Mouse (Mus musculus) heart, embryonic 11.5 days (tissue): Measurements from ENCODE around the gene Bbs5. TPM values are rescaled to one million over a fixed set of nuclear protein-coding genes. Genes with fewer than 3 reads are reported as not detected.
"Not testable (repeated sequence)": the region's sequence is repeated elsewhere in the genome, so short reads cannot be mapped to it uniquely, and the experiment has no call there.

Source experiments
- ATAC-seq: fragments of 200-750 bp; cut with Nextera tagmentation; replicated peaks from 2 replicates; pipeline ENCODE4 v1.8.0; 2017; ENCODE audit warnings: moderate library complexity; ENCODE audit not compliant: insufficient number of reproducible peaks, low FRiP score, low TSS enrichment
- H3K27ac ChIP-seq: fragments of 300-500 bp; sonication (generic); 2 replicates; pipeline ENCODE4 v1.5.1; 2014; ENCODE audit warnings: mild to moderate bottlenecking, low read depth, low read length
- H3K27me3 ChIP-seq: fragments of 300-500 bp; sonication (generic); 2 replicates; pipeline ENCODE4 v1.6.1; 2014; ENCODE audit warnings: mild to moderate bottlenecking, low read length, mixed read lengths; ENCODE audit not compliant: control insufficient read depth, insufficient read depth
- H3K36me3 ChIP-seq: fragments of 300-500 bp; sonication (generic); 2 replicates; pipeline ENCODE4 v1.6.1; 2014; ENCODE audit warnings: mild to moderate bottlenecking, low read length, moderate library complexity, mixed read lengths; ENCODE audit not compliant: control insufficient read depth, insufficient read depth
- H3K4me1 ChIP-seq: fragments of 300-500 bp; sonication (generic); 2 replicates; pipeline ENCODE4 v1.6.1; 2014; ENCODE audit warnings: low read length; ENCODE audit not compliant: control insufficient read depth, insufficient read depth
- H3K4me2 ChIP-seq: fragments of 300-500 bp; sonication (generic); 2 replicates; pipeline ENCODE4 v1.6.1; 2014; ENCODE audit warnings: mild to moderate bottlenecking, moderate library complexity
- H3K4me3 ChIP-seq: fragments of 300-500 bp; sonication (generic); 2 replicates; pipeline ENCODE4 v1.5.1; 2014; ENCODE audit warnings: low read depth, low read length
- H3K9ac ChIP-seq: fragments of 300-500 bp; sonication (generic); 2 replicates; pipeline ENCODE4 v1.6.1; 2014; ENCODE audit warnings: mild to moderate bottlenecking, low read depth, low read length, moderate library complexity
- H3K9me3 ChIP-seq: fragments of 300-500 bp; sonication (generic); replicated peaks from 2 replicates; pipeline ENCODE4 v1.6.1; 2016; ENCODE audit warnings: low read length; ENCODE audit not compliant: control insufficient read depth
- WGBS: fragments of 180-500 bp; shearing (Covaris S2); extraction: QIAGEN DNeasy Blood & Tissue Kit; methylation state at CpG from one replicate; pipeline ENCODE4 v1.1.7; 2014; ENCODE audit not compliant: insufficient replicate concordance; 5-methylcytosine and 5-hydroxymethylcytosine counted together
- polyA plus RNA-seq: library from polyadenylated mRNA; unstranded; fragments of >200 nt; fragmentation: Nextera tagmentation; extraction: Ambion mirVana; gene quantifications from 2 replicates; pipeline ENCODE4 v1.2.1, GENCODE M21; 2014

The Bbs5 gene
- polyA plus RNA-seq, 1 experiment from 2014 or later: 12.4 TPM

- WGBS: 75% methylated on average over 2 of the region's 2 CpGs
- H3K4me2 ChIP-seq, H3K9me3 ChIP-seq, H3K4me1 ChIP-seq, H3K9ac ChIP-seq, H3K36me3 ChIP-seq, H3K27ac ChIP-seq, H3K4me3 ChIP-seq, ATAC-seq, H3K27me3 ChIP-seq: not testable (repeated sequence)
These were observed 30.2 kb downstream of the Bbs5 start for GRCm38 (mm10) chr2:69677215-69677614.

- Histone ChIP-seq H3K27me3 (no peaks in the 10 kb centered on the region), H3K4me3 (no peak overlapping the region), H3K4me1 (no peaks in the 10 kb centered on the region), H3K36me3 (peaks cover 2% of the 10 kb centered on the region; the same call in 1 of the 2 replicates), H3K9me3 (no peaks in the 10 kb centered on the region), H3K4me2 (no peak overlapping the region), H3K9ac (no peak overlapping the region), H3K27ac (no peak overlapping the region)
- ATAC-seq: no peak
- WGBS: 50% methylated on average over 6 of the region's 6 CpGs
These were observed 33.0 kb downstream of the Bbs5 start for GRCm38 (mm10) chr2:69679990-69680389.

GRCm38 (mm10) chr2:69681931-69682330, 35.0 kb downstream of the Bbs5 start:
- H3K4me1 ChIP-seq: no peaks in the 10 kb centered on the region
- WGBS: 83% methylated on average over 4 of the region's 4 CpGs
- H3K36me3 ChIP-seq: peaks cover 4% of the 10 kb centered on the region; the same call in 1 of the 2 replicates
- no peaks in the 10 kb centered on the region for H3K9me3 ChIP-seq
- ATAC-seq: no peak
- no peak overlapping the region for H3K9ac ChIP-seq
- no peak overlapping the region for H3K4me3 ChIP-seq
- no peaks in the 10 kb centered on the region for H3K27me3 ChIP-seq
- H3K4me2 ChIP-seq: no peak overlapping the region
- no peak overlapping the region for H3K27ac ChIP-seq

- H3K4me2 ChIP-seq: no peak overlapping the region
- no peaks in the 10 kb centered on the region for H3K9me3 ChIP-seq
- no peak overlapping the region for H3K9ac ChIP-seq
- no peaks in the 10 kb centered on the region for H3K4me1 ChIP-seq
- no peak overlapping the region for H3K27ac ChIP-seq
- no peaks in the 10 kb centered on the region for H3K27me3 ChIP-seq
- 87% methylated on average over 13 of the region's 13 CpGs for WGBS
- no peak overlapping the region for H3K4me3 ChIP-seq
- ATAC-seq: no peak
- peaks cover 6% of the 10 kb centered on the region; the same call in 1 of the 2 replicates for H3K36me3 ChIP-seq
These were observed 36.2 kb downstream of the Bbs5 start for GRCm38 (mm10) chr2:69683036-69683805.

GRCm38 (mm10) chr2:69684488-69684887, 37.5 kb downstream of the Bbs5 start:
- no peak overlapping the region for H3K4me3 ChIP-seq
- no peak overlapping the region for H3K27ac ChIP-seq
- peaks cover 10% of the 10 kb centered on the region for H3K36me3 ChIP-seq
- H3K4me2 ChIP-seq: no peak overlapping the region
- no peaks in the 10 kb centered on the region for H3K4me1 ChIP-seq
- WGBS: 88% methylated on average over 3 of the region's 3 CpGs
- H3K9ac ChIP-seq: no peak overlapping the region
- H3K9me3 ChIP-seq: no peaks in the 10 kb centered on the region
- no peak for ATAC-seq
- H3K27me3 ChIP-seq: no peaks in the 10 kb centered on the region

- ATAC-seq: no peak
- peaks cover 30% of the 10 kb centered on the region for H3K36me3 ChIP-seq
- no peaks in the 10 kb centered on the region for H3K4me1 ChIP-seq
- no peak overlapping the region for H3K27ac ChIP-seq
- H3K4me2 ChIP-seq: no peak overlapping the region
- no peak overlapping the region for H3K4me3 ChIP-seq
- H3K9ac ChIP-seq: no peak overlapping the region
- H3K9me3 ChIP-seq: 0 out of 2 replicates have a peak, but pooled peaks cover 3% of the 10 kb centered on the region
- no peaks in the 10 kb centered on the region for H3K27me3 ChIP-seq
- WGBS: 94% methylated on average over 3 of the region's 3 CpGs
These were observed 43.2 kb downstream of the Bbs5 start for GRCm38 (mm10) chr2:69690214-69690613.

GRCm38 (mm10) chr2:69690843-69691242, 43.9 kb downstream of the Bbs5 start:
- WGBS: 87% methylated on average over 6 of the region's 6 CpGs
- H3K27me3 ChIP-seq: no peaks in the 10 kb centered on the region
- H3K36me3 ChIP-seq: peaks cover 30% of the 10 kb centered on the region
- H3K4me1 ChIP-seq: no peaks in the 10 kb centered on the region
- H3K4me3 ChIP-seq: no peak overlapping the region
- ATAC-seq: no peak
- no peak overlapping the region for H3K4me2 ChIP-seq
- 0 out of 2 replicates have a peak, but pooled peaks cover 3% of the 10 kb centered on the region for H3K9me3 ChIP-seq
- no peak overlapping the region for H3K27ac ChIP-seq
- H3K9ac ChIP-seq: no peak overlapping the region

- Histone ChIP-seq H3K4me1 (no peaks in the 10 kb centered on the region), H3K9ac (no peak overlapping the region), H3K9me3 (0 out of 2 replicates have a peak, but pooled peaks cover 3% of the 10 kb centered on the region), H3K27me3 (no peaks in the 10 kb centered on the region), H3K27ac (no peak overlapping the region), H3K4me3 (no peak overlapping the region), H3K36me3 (peaks cover 26% of the 10 kb centered on the region), H3K4me2 (no peak overlapping the region)
- no peak for ATAC-seq
- WGBS: 89% methylated on average over 11 of the region's 11 CpGs
These were observed 46.5 kb downstream of the Bbs5 start for GRCm38 (mm10) chr2:69693501-69693900.

GRCm38 (mm10) chr2:69700446-69700845, 53.5 kb downstream of the Bbs5 start:
- no peak overlapping the region for H3K9ac ChIP-seq
- H3K4me1 ChIP-seq: no peaks in the 10 kb centered on the region
- H3K27ac ChIP-seq: no peak overlapping the region
- no peak for ATAC-seq
- H3K27me3 ChIP-seq: no peaks in the 10 kb centered on the region
- WGBS: 93% methylated on average over 8 of the region's 8 CpGs
- no peak overlapping the region for H3K4me3 ChIP-seq
- peaks cover 15% of the 10 kb centered on the region for H3K36me3 ChIP-seq
- no peak overlapping the region for H3K4me2 ChIP-seq
- H3K9me3 ChIP-seq: no peaks in the 10 kb centered on the region
